Mouse (Mus musculus): ENCODE data around the gene Samd4b.

Samd4b gene

DNA sequence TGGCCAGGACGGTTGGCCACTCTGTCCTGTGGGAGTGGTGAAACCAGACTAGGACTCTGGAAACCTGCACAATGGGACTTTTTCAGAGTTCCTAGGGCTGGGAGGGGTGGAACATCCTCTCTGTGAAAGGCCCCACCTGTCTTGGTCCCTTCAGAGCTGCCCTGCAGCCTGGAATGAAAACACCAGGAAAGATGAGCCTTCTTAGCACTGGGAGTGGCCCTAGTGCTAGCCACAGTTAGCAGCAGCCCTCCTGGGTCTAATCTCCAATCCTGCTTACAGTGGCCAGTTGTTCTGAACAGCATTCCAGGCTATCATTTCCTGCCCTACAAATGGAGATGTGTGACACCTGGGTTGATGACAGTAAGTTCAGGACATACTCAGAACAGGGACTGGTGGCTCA lies 6.1 kb downstream of the Samd4b start:
- in situ Hi-C loops (cut with MseI, MboI) = no loop called here

DNA sequence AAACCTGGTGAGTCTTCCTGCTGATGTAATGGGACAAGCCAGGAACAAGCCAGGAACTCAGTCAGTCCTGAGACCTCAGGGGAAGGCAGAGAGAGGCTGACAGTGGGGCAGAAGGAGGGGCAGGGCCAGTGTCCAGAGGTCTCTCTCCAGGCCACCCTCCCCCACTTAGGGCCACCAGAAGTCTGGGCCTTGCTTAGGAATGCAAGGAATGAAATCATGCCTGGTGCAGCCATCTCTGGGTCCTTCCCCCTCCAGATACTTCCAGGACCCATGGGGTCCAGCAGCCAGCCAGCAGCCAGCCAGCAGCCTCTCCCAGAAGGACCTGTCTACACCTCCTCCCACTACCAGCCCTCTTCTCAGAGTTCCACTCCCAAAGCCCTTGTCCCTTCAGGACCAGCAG lies 10.3 kb downstream of the Samd4b start:
- in situ Hi-C loops (cut with MseI, MboI) = no loop called here

DNA sequence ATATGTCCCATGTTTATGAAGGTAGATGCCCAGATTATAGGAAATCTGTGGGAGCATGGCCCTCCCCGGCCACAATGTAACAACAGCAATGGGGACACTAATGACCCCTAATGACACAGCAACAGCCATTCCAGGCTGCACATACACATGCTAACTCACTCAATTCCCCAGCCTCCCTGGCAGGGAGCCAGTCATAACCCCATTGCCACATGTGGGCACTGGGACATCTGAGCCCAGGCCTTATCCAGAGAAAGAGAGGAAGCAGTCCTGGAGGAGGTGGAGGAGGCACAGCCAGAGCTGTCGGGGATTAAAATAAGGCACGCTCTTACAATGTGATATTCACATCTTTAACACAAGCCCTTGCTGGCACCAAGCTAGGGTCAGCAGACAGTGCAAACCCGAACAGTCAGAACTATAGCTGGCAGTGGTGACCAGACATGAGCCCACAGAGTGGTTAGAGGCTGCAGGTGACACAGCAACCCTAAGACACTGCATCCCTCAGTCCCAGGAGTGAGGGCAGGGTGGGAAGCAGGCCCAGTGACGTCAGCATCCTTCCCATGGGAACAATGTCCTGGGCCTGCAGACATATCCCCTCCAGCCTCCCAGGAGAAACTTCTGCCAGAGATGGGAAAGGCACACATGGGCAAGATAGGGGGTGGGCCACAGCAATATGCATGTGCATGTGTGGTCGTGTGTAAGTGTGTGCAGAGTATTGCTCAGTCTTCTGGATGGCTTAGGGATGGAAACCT lies 11.1 kb downstream of the Samd4b start:
- in situ Hi-C loops (cut with MseI, MboI) = no loop called here

DNA sequence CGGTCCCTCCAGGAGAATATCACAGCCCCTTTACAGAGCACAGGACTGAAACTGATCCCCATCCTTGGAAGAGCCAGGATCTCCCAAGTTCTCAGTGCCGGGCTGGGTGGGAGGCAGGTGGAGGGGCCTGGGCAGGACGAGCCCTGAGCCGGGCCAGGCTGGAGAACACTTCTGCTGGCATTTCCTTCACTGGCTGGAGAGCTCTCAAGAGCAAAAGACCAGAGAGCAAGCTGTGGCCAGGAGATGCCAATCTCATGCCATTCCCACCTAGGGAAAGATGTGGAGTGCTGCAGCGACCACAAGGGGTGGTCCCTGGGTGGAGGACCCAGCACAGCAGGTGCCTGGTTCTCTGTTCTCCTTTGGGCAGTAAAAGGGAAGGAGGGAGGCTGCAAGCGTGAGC lies 12.9 kb downstream of the Samd4b start:
- in situ Hi-C loops (cut with MseI, MboI) = no loop called here

DNA sequence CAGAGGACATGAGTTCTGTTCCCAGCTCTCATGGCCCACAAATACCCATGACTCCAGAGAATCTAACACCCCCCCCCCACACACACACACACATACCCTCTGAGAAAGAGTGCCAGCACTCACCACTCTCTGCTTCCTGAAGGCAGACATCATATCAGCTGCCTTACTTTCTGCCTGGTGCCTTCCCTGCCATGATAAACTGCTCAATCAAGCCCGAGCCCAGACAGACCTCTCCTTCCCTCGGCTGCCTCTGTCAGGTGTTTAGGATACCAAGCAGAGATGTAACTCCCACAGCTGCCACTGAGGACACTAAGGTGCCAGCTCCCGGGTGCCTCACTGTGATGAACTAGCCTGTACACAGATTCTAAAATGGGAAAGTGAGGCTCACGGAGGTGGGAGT lies 13.5 kb downstream of the Samd4b start:
- in situ Hi-C loops (cut with MseI, MboI) = no loop called here

DNA sequence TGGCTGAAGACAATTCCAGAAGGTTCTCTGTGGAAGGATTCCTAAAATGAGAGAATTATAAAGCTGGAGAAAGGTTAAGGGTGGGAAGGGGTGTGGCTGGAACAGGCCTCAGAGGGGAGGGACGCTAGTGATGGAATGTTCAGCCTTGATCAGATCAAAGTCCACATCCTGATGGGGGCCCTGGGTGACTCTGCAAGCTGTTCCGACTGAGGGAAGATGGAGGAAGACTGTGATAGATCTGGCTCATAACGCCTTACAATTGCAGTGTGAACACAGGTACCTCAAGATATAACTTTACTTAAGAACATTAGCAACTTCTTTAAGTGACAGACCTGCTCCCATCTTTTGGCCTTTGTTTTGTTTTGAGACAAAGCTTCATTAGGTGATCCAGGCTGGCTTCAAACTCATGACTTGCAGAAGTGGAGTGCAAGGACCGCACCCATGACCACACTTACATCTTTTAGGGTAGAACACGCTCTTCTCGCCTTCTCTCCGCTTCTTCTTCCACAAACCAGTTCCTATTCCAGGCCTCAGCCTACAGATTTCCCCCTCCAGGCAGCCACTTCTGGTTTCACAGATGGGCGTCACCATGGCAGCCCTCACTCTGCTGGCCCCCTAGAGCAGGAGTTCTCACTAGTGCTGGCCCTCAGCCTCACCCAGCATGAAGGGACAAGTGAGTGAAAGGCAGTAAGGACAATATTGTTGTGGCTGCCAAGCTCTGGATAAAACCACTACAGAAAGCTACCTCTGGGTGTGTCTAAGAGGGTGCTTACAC lies 14.2 kb downstream of the Samd4b start:
- in situ Hi-C loops (cut with MseI, MboI) = no loop called here

DNA sequence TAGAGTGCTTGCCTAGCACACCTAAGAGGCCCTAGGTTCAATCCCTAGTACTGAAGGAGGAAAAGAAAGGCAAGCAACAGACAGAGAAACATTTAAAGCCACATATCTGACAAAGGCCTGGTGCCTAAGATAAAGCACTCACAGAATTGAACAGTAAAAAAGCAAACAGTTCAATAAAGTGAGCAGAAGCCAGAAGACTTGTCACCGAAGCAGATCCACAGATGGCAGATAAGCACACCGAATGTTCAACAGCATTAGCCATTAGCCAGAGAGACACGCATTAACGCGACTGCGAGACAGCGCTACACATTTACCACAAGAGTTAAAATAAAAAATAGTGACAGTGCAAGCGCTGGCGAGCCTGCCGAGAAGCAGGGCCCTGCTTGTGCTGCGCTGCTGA lies 15.1 kb downstream of the Samd4b start:
- in situ Hi-C loops (cut with MseI, MboI) = no loop called here

DNA sequence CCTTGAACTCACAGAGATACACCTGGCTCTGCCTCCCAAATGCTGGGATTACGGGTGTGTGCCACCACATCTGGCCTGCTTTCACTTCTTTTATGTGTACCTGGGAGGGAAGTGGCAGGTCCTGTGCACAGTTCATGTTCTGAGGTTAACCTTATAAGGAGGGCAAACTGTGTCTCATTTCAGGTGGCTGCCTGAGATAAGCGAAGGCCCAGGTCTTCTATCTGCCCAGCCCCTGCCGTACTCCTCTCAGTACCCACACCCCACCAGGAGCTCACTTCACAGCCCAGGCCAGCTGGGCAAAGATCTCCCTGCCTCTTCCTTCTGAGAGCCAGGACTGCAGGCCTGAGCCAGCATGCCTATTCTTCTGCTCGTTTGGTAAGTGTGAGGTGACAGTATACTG lies 16.2 kb downstream of the Samd4b start:
- in situ Hi-C loops (cut with MseI, MboI) = no loop called here

DNA sequence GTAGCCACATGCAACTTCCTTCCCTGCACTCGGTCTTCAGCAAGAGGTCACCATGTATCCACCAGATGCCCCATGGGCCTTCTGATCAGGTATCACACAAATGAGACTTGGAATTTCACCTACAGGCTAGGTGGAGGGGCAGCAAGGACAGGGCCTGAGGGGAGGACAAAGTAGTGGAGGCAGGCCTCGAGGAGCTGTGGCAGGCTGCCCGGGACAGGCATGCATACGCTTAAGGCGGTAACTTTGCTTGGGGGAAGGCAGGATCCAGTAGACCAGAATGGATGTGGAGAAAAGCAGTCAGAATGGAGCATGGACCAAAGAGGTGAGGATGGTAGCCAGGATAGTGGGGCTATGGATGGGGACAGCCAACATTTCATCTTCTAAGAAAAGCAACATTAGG lies 18.1 kb downstream of the Samd4b start:
- in situ Hi-C loops (cut with MseI, MboI) = no loop called here

DNA sequence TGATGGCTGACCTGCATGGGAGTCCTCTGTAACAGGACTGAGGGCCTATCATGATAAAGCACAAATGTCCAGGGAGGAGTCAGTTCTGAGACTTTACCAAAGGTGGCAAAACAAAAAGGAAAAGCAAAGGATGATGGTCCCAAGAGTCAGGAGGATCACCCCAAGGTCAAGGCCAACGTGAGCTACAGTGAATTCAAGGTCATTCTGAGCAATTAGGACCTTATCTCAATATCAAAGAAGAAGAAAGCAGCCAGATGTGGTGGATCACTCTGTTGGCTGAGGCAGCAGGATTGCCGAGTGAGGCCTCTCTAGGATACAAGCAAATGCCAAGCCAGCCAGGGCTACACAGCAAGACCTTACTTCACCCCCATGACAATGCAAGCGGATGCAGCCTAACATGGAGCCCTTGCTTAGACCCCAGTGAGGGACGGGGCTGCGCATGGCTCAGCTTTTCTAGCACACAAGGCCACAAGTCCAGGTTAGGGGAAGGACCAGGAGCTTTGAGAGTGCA lies 19.3 kb downstream of the Samd4b start:
- in situ Hi-C loops (cut with MseI, MboI) = no loop called here

DNA sequence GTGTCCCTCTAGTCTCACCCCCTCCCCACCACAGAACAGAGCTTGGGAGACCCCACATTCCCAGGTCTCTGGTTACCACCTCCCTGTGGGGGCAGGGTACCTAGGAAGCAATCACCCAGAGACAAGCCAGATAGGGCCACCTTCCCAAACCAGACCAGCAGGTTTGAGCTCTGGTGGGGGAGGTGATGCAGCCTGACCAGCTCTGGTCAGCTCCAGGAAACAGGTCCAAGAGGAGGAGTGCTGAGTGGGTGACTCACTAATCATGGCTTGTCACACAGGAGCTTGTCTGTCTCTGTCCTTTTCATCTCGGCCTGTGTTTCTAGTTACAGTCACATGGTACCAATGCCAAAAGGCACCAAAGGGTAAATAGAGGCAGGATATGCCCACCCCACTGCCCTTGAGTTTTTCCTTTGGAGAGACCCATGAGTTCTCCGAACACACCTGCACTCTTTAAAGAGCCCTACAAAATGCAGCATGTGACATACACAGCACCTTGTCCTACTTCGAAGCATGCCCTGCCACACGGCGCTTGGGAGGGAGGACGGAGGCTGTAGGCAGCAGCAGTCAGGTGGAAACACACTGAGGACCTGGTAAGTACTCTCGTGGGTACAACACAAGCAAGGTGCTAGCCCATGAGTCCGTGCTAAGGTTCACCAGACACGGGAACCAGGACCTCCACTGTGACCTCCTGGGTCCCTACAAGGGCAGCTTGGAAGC lies 20.0 kb downstream of the Samd4b start:
- in situ Hi-C loops (cut with MseI, MboI) = no loop called here

DNA sequence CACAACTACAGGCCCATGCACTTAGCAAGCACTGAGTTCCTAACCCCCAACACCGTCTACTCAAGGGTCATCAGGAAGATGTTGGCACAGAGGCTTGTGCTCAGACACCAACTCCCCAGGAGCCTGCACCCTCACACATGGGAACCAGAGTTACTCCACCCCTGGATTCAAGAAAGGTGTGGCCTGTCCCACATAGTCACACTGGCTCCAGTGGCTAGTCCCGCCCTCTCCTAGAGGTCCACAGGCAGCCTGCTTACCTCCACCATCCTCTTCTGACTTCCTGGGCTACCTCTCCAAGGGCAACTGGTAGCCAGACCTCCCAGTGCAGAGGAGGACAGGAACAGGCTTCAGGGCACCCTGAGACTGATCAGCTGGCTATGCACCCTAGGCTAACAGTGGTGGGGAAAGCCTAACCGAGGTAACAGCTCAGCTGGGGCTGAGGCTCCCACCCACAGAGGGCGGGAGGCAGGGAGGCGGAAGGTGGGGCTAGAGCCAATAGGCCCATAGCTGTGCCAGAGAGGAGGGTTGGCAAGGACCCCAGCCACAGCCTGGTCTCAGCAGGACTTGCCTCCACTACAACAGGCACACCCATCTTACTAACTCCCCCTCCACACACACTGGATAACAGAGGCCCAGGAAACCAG lies 21.6 kb downstream of the Samd4b start:
- in situ Hi-C loops (cut with MseI, MboI) = no loop called here

DNA sequence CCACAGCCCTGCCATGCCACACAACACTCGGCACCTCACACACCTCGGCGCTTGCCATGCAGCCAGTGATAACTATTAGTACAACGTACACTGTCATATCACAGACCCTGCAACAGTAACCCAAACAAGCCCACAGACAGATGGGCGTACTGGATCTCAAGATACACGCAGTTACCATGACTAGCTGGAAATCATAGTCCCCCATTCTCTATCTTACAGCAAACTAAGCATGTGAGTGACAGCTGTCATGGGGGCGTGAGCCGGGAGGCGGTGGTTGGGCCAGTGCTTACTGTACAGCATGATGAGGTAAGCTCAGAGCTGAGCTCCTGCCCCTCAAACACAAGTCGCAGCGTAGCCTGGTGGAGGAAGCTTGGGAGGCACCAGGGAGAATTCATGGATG lies 22.3 kb downstream of the Samd4b start:
- in situ Hi-C loops (cut with MseI, MboI) = no loop called here

DNA sequence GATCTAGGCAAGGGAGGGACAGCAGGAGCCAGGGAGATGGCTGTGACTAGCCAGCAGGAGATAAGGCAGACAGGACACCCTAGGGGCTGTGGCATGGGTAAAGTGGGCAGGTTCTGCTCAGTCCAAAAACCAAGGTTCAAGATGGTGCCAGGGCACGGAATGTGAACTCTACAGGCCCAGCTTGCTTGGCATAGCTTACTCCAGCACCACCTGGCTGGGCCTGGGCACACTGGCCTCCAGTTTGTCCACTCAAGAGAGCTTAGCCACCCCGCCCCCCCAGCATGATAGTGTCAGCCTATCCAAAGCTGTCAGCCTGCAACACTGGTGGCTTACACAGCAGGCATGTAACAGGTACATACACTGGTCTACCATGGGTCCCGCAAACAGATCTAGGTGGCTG lies 24.7 kb downstream of the Samd4b start:
- in situ Hi-C loops (cut with MseI, MboI) = no loop called here

DNA sequence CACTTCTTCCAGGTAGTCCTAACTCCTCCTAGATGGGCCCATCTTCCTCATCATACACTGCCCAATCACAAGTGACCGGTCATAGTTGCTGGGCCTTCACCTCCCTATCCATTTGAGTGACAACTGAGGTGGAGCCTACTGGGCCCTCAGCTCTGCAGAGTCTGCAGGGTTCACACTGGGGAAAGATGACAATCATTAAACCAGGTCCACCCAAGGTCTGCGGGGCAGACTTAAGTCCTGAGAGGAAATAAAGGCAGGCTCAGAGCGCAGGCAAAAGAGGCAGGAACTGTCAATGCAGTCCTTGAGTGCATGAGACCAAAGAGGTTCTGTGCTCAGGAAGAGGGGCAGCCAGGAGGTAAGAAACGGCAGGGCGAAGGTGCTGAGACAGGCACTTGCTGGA lies 25.3 kb downstream of the Samd4b start:
- in situ Hi-C loops (cut with MseI, MboI) = no loop called here

DNA sequence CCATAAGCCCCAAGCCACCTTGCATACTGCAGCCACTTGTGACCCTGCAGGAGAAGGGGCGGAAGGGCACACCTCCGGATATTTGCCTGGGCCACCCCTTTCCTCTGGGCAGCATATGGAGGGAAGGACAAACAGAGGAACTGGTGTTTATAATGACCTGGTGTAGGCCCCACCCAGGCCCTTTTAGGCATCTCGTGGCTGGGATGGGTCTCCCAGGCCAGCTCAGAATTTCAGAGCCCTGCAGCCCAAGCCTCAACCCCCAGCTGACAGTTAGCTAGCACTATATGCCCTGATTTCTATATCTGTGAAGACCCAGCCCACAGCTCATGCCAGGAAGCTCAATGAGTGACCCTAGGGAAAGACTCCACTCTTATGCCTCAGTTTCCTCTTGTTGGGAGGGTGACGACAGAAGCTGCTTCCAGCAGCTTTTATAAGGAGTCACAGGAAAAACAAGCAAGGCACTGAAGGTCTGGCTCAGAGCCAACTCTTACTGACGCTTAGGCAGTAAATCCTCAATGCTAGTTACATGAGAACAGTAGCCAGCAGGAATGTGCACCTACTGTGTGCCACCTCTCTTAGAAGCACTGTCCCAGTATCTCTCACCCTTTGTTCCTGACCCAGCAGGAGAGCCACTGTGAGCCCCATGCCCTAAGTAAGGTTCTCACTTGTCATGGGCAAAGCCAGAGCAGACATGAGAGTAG lies 26.8 kb downstream of the Samd4b start:
- in situ Hi-C loops (cut with MseI, MboI) = no loop called here

DNA sequence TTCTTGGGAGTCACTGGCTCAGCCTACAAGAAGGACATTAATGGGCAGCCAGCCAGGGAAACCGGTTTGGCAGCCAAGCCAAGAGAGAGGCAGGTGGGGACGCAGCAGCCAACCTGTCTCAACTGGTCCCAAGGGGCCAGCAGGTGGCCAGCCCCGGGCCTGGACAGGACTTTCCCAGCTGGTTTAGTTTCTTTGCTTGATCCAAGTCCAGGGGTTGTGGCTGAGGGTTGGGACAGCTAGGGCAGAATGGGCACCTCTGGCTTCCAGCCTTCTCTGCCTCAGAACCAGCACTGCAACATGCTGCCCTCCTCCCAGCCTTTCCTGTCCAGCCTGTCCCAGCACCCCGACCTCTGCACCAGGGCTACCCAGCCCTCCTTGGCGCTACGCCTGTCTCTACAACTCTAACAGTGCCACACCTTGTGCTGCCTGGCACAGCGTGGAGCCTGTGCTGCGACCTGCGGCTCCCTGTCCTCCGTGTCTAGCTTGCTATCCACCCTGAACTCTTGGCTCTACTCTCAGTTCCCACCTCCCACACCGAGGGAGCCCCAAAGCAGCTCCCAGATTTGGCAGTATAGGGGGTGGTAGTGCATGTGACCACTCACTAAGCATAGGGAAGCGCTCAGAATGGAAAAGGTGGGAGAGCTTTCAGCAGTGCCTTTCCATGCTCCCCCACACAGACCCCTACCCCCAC lies 27.5 kb downstream of the Samd4b start:
- in situ Hi-C loops (cut with MseI, MboI) = no loop called here

DNA sequence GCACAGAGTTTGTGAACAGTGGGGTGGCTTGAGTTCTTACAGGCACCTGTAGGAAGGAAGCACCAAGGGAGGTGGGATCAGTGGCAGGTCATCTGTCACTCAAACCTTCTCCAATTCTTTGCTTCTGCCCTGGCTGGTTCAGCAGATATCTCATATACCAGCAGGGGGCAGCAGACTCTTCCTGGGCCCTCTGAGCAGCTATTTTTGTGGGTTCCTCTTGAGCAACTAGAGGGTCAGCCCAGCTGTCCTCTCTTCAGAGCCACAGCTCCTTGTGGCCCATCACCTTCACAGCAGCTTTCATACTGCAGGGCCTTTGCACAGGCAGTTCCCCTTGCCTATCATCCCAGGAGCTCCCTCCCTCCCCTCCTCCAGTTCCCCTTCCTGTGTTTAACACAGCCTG lies 29.7 kb downstream of the Samd4b start:
- in situ Hi-C loops (cut with MseI, MboI) = loop anchor here (5.0 kb wide), 1 partner anchor 34 kb away; no protein-coding TSS in a partner anchor

DNA sequence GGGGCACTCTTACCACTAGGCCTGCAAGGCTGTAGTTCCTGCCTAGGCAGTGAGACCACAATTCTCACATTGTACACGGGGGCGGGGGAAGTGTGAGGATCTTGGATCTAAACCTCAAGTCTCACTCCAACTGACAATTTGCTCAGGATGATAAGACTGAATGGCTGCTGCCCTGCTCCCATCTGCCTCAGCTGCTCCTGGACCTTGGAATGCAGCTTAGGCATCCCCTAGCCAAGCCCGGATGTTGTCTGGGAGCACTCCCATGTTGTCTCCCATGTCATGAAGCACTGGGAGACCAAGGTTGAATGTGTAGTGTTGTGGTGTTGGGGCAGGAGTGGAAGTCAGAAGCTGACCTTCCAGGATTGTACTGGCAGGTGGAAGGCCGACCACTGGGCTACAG lies 30.4 kb downstream of the Samd4b start:
- in situ Hi-C loops (cut with MseI, MboI) = loop anchor here (5.0 kb wide), 1 partner anchor 35 kb away; no protein-coding TSS in a partner anchor

DNA sequence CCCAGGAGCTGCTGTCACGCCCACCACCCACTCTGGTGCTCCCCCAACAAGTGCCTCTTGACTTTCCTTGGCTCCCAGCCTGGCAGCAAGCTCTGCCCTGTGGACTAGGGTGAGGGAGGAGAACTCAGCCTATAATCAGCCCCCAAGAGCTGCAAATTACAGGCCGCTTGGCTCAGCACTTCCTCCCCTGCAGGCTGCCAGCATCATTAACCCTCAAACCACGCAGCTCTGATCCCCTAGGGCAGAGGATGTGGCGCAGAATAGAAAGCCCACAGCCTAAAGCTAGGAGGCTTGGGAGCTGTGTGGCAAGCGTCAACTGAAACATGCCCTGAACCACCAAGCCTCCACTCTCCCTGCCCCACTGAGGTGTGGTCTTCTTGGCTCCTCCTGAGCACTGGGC lies 32.5 kb downstream of the Samd4b start:
- in situ Hi-C loops (cut with MseI, MboI) = loop anchor here (5.0 kb wide), 1 partner anchor 37 kb away; no protein-coding TSS in a partner anchor

DNA sequence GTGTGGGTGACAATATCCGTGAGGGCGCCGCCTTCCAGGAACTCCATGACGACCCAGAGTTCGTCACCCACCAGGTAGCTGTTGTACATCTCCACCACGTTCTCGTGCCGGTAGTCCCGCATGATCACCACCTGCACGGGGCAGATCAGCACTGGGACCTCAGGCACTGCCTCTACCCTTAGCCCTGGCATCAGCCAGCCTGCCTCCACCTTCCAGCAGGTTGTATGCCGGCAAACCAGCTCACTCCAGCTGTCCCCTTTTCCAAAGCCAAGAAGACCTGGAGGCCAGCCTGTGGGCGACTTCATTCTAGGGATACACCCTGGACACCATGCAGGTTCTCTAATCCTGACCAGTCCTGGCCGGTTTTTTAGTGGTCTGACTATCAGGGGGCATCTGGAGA lies 35.0 kb downstream of the Samd4b start:
- in situ Hi-C loops (cut with MseI, MboI) = no loop called here
